Mouse (Mus musculus) liver, embryonic 14.5 days (tissue): ENCODE measurements at regions not wholly inside any gene's neighbourhood (a gene's known extent, or its start where the extent isn't known, plus 50 kb on each side); places are given as distances from the start of the nearest gene placed in this dataset.

Source experiments
- CTCF ChIP-seq: IDR thresholded peaks from 2 replicates; pipeline ENCODE4 v1.5.1; 2016; ENCODE audit warnings: antibody characterized with exemption, low read depth, control low read depth
- EP300 ChIP-seq: IDR thresholded peaks from 2 replicates; pipeline ENCODE4 v1.6.1; 2016; ENCODE audit warnings: antibody characterized with exemption, low read depth

GRCm38 (mm10) chr10:56914103-56914502 lies 537.0 kb downstream of the Gja1 start:
- no peak for TF ChIP-seq CTCF
- no peak for TF ChIP-seq EP300
